Mouse (Mus musculus): ENCODE measurements around the gene Zfp950.

DNA sequence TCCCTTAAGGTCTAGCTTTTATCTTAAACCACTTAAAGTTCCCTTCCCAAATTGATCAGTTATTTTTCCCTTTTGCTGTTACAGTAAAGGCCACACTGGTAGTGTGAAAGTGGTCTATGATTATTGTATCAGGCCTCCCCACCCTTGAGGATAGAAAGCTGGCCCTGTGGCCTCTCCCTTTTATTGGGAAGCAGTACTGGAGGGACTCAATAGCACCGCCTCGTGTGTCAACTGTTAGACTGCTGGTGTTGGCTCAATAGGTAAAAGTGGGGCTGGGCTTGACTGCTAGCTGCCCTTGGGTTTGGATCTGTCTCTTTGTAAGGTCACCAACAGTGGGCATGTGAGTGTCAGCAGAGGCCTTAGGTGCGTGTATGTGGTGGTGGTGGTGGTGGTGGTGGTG is 76.3 kb downstream of the Zfp950 start:
- no peak for TF ChIP-seq EP300 (IDR thresholded peaks at IDR 0.05; ENCODE audit: insufficient read depth, low read depth, low read length)
- no peak for TF ChIP-seq POLR2A (IDR thresholded peaks at IDR 0.05; ENCODE audit: insufficient read depth, low read length)
- TF ChIP-seq CTCF (IDR thresholded peaks at IDR 0.05; ENCODE audit: low read depth, low read length), result no peak

Measured in ES-Bruce4 (cell line).